Mouse (Mus musculus) midbrain, embryonic 16.5 days (tissue): ENCODE data around the gene Tmem14c. TPM values are rescaled to one million over a fixed set of nuclear protein-coding genes. Genes with fewer than 3 reads are reported as not detected.

Experiments used
- ATAC-seq: fragments of 200-750 bp; cut with Nextera tagmentation; 2 replicates; pipeline ENCODE4 v1.8.0; 2017; ENCODE audit warnings: moderate TSS enrichment
- H3K27ac ChIP-seq: fragments of 300-500 bp; sonication (generic); 2 replicates; pipeline ENCODE4 v1.5.1; 2014; ENCODE audit warnings: mild to moderate bottlenecking, low read length, mixed read lengths
- H3K27me3 ChIP-seq: fragments of 300-500 bp; sonication (generic); 2 replicates; pipeline ENCODE4 v1.6.1; 2014; ENCODE audit warnings: low read depth, low read length, mixed read lengths; ENCODE audit not compliant: control insufficient read depth, insufficient read depth
- H3K36me3 ChIP-seq: fragments of 300-500 bp; sonication (generic); 2 replicates; pipeline ENCODE4 v1.6.1; 2014; ENCODE audit warnings: mild to moderate bottlenecking, low read length, moderate library complexity, mixed read lengths; ENCODE audit not compliant: control insufficient read depth, insufficient read depth
- H3K4me1 ChIP-seq: fragments of 300-500 bp; sonication (generic); 2 replicates; pipeline ENCODE4 v1.6.1; 2014; ENCODE audit warnings: mild to moderate bottlenecking, low read length, mixed read lengths; ENCODE audit not compliant: control insufficient read depth, insufficient read depth
- H3K4me2 ChIP-seq: fragments of 300-500 bp; sonication (generic); 2 replicates; pipeline ENCODE4 v1.6.1; 2014; ENCODE audit warnings: mild to moderate bottlenecking, low read length, mixed read lengths
- H3K4me3 ChIP-seq: fragments of 300-500 bp; sonication (generic); 2 replicates; pipeline ENCODE4 v1.5.1; 2014; ENCODE audit warnings: low read depth, mild to moderate bottlenecking, low read length, moderate library complexity, mixed read lengths
- H3K9ac ChIP-seq: fragments of 300-500 bp; sonication (generic); 2 replicates; pipeline ENCODE4 v1.6.1; 2014; ENCODE audit warnings: low read depth, low read length, mixed read lengths
- H3K9me3 ChIP-seq: fragments of 300-500 bp; sonication (generic); replicated peaks from 2 replicates; pipeline ENCODE4 v1.6.1; 2014; ENCODE audit warnings: mild to moderate bottlenecking, low read length, mixed read lengths; ENCODE audit not compliant: control insufficient read depth, poor library complexity, severe bottlenecking
- WGBS: fragments of 180-500 bp; shearing (Covaris S2); extraction: QIAGEN DNeasy Blood & Tissue Kit; methylation state at CpG from one replicate; pipeline ENCODE4 v1.1.7; 2014; 5-methylcytosine and 5-hydroxymethylcytosine counted together
- polyA plus RNA-seq: library from polyadenylated mRNA; unstranded; fragments of >200 nt; fragmentation: Nextera tagmentation; extraction: Ambion mirVana; gene quantifications from 2 replicates; pipeline ENCODE4 v1.2.1, GENCODE M21; 2015

Gene Tmem14c
- polyA plus RNA-seq, 1 experiment from 2014 or later: 117 TPM

DNA sequence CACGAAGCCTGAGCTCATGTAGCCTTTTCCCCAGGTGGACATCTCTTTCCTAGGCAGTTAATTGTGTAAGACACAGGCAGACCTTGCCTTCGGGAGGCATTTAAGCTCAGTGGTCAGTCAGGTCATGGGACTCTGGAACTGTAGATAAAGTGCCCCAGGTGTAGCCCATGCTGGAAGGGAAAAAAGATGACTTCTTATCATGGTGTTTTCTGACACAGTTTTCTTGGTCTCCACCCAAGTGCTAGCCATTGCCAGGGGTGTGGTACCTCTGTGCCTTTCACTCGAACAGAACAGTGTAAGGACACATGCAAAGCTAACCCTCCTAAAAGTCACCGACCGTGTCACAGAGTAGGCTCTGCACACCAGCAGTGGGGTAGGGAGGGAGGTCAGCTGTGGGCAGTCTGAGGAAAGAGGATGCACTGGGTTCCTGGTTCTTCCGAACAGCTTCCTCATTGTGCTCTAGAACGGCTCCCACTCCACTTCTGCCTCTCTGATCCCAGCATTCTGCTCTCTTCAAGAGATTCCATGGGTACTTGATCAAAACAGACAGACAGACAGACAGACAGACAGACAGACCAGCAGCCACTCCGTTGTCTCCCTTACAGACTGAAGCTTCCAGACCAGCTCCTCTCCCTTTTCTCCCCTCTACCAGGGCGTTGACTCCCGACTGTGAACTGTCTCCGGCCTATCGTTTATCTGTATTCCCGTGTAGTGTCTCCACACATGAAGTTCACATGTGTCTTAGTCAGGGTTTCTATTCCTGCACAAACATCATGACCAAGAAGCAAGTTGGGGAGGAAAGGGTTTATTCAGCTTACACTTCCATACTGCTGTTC, 2.9 kb downstream of the Tmem14c start:
- Histone ChIP-seq H3K9ac (no peak overlapping the region), H3K4me1 (peaks cover 14% of the 10 kb centered on the region), H3K9me3 (no peaks in the 10 kb centered on the region; the same call in 1 of the 2 replicates), H3K4me2 (no peak overlapping the region), H3K27me3 (no peaks in the 10 kb centered on the region), H3K36me3 (0 out of 2 replicates have a peak, but pooled peaks cover 6% of the 10 kb centered on the region), H3K4me3 (no peak overlapping the region), H3K27ac (no peak overlapping the region)
- 93% methylated on average over 13 of the region's 13 CpGs for WGBS
- ATAC-seq: no peak

DNA sequence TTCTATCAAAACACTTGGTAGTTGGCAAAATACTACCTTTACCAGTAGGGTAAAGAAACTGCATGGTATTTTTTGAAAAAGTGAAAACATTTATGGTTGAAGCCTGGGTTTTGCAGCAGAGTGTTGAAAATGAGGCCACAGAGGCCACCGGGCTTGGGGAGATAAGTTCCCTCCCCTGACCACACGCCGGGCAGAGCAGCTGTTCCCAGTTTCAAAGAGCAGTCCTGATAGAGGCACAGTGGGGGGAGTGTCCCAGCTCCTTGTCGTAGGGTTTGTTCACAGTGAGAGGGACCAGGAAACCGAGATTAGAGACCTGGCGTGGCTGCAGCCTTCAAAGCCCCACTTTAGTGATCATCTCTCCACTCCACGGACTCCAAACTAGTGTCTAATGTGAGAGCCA, 4.4 kb downstream of the Tmem14c start:
- Histone ChIP-seq H3K36me3 (0 out of 2 replicates have a peak, but pooled peaks cover 6% of the 10 kb centered on the region), H3K27me3 (no peaks in the 10 kb centered on the region), H3K27ac (no peak overlapping the region), H3K4me1 (peaks cover 13% of the 10 kb centered on the region), H3K9ac (no peak overlapping the region), H3K9me3 (no peaks in the 10 kb centered on the region; the same call in 1 of the 2 replicates), H3K4me3 (no peak overlapping the region), H3K4me2 (no peak overlapping the region)
- no peak for ATAC-seq
- 64% methylated on average over 7 of the region's 7 CpGs for WGBS

DNA sequence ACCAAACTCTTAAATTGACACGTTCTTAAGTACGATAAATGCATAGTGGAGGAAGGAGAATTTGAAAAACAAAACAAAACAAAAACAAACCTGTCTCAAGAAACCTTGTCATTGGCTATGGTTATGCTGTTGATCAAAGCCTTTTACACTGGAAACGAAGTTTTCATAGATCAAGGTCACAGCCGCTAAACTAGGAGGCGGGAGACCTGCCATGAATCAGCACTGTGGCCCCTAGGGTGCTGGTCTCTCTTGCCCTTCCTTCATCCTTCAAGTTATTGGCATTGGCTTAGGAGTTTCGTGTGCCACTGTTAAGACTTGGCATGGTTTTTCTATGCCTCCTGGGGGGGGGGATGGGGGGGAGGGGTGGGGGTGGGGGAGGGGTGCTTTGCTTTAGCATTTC, 5.5 kb downstream of the Tmem14c start:
- 91% methylated on average over 6 of the region's 6 CpGs for WGBS
- Histone ChIP-seq H3K27me3 (no peaks in the 10 kb centered on the region), H3K4me2 (no peak overlapping the region), H3K4me1 (peaks cover 10% of the 10 kb centered on the region), H3K27ac (no peak overlapping the region), H3K9ac (no peak overlapping the region), H3K36me3 (0 out of 2 replicates have a peak, but pooled peaks cover 6% of the 10 kb centered on the region), H3K4me3 (no peak overlapping the region), H3K9me3 (no peaks in the 10 kb centered on the region; the same call in 1 of the 2 replicates)
- ATAC-seq: no peak

DNA sequence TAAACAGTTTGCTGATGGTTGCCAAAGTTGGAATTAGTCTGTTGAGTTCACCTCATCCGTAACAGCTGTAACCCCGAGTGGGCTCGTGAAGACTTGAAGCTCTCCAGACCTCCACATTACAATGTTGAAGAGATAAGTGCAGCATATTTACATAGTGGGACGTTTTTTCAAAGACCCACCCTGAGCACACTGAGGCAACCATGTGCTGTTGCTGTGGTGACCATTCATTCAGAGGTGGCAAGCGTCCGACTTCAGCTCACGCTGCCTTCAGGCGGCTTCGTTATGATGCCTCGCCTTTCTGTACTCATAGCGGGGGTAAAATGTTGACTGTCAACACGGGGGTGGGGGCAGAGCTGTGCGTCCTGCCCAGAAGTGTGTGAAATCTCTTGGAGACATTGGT, 6.0 kb downstream of the Tmem14c start:
- Histone ChIP-seq H3K4me2 (no peak overlapping the region), H3K4me3 (no peak overlapping the region), H3K27ac (no peak overlapping the region), H3K4me1 (peaks cover 6% of the 10 kb centered on the region), H3K36me3 (0 out of 2 replicates have a peak, but pooled peaks cover 6% of the 10 kb centered on the region), H3K27me3 (no peaks in the 10 kb centered on the region), H3K9me3 (no peaks in the 10 kb centered on the region; the same call in 1 of the 2 replicates), H3K9ac (no peak overlapping the region)
- WGBS: 90% methylated on average over 13 of the region's 13 CpGs
- ATAC-seq: no peak

DNA sequence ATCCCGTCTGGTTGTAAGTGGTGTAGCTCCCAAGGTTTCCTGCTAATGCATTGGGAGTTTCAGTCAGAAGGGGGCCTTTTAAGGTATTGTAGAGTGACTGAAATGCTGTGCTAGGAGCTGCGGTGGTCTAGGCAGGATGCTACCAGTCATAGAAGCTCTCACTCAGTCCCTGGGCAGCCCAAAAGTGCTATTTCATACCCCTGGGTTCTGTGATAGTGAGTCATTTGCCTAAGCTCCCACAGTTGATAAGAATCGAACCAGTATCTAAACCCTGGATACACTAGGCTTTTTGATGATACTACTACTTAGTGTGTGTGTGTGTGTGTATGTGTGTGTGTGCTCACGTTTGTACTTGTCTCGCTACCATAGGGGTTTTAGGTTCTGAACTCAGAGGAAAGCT, 14.0 kb downstream of the Tmem14c start:
- H3K4me3 ChIP-seq: no peak overlapping the region
- H3K27me3 ChIP-seq: no peaks in the 10 kb centered on the region
- H3K4me2 ChIP-seq: no peak overlapping the region
- H3K9ac ChIP-seq: no peak overlapping the region
- 85% methylated on average over 5 of the region's 5 CpGs for WGBS
- ATAC-seq: no peak
- no peaks in the 10 kb centered on the region for H3K9me3 ChIP-seq
- no peaks in the 10 kb centered on the region for H3K36me3 ChIP-seq
- no peaks in the 10 kb centered on the region for H3K4me1 ChIP-seq
- H3K27ac ChIP-seq: no peak overlapping the region

DNA sequence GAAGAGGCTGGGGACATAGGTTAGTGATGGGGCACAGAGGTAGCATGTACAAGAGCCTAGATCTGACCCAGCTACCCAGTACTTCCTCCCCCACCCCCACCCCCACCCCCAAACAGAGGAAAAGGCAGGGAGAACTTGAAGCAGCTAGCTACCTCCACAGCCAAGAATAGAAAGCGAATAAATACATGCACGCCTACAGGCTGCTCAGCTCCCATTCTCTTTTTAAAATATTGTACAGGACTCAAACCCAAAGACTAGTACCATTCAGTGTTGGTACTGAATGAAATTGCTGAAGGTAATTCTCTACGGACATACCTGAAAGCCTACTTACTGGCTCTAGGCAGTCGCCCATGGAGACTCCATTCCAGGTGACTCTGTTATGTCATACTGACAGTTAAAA, 26.4 kb downstream of the Tmem14c start:
- Histone ChIP-seq H3K4me2 (no peak overlapping the region), H3K9ac (no peak overlapping the region), H3K9me3 (no peaks in the 10 kb centered on the region), H3K27ac (no peak overlapping the region), H3K27me3 (no peaks in the 10 kb centered on the region; the same call in 1 of the 2 replicates), H3K4me3 (no peak overlapping the region), H3K4me1 (no peaks in the 10 kb centered on the region), H3K36me3 (no peaks in the 10 kb centered on the region)
- WGBS: 95% methylated on average over 4 of the region's 4 CpGs
- ATAC-seq: no peak

DNA sequence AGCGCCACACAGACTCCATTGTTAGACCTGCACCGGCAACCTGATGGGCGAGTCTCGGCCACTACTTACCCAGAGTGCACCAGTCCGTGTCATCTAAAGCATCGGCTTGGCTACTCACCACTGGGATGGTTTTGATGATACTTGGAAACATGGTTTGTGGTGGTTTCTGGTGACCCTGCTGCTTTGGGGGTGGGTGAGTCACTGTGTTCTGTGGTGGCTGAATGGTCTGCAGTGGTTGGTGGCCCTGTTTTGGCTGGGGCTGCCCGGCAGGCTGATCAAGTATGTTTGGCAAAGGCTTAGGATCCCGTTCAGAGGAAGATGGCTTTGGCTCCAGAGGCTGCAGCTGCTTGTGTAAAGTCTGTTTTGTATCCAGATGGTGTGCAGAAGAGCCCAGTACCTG, 29.8 kb downstream of the Tmem14c start:
- no peak overlapping the region for H3K4me2 ChIP-seq
- no peak overlapping the region for H3K27ac ChIP-seq
- H3K4me3 ChIP-seq: no peak overlapping the region
- H3K9me3 ChIP-seq: no peaks in the 10 kb centered on the region
- H3K27me3 ChIP-seq: no peaks in the 10 kb centered on the region; the same call in 1 of the 2 replicates
- no peak overlapping the region for H3K9ac ChIP-seq
- H3K4me1 ChIP-seq: no peaks in the 10 kb centered on the region
- ATAC-seq: no peak
- H3K36me3 ChIP-seq: no peaks in the 10 kb centered on the region
- 93% methylated on average over 8 of the region's 8 CpGs for WGBS

DNA sequence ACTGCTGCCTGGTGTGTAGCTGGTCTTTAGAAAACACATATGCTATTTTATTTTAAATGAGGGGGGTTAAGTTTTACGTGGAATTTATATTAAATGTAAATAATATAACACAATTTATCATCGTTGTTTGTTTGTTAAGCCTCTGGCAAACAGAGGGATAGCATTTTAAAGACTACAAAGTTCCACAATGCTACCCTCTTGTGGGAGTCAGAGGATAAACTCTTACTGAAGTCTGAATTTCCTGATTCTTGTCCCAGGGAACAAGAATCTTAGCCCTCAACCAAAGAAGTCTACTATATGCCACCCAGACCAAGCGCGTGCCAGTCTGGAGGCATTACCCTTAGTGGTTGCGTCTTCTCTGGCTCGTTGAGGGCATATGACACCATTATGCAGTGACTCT, 31.2 kb downstream of the Tmem14c start:
- Histone ChIP-seq H3K36me3 (no peaks in the 10 kb centered on the region), H3K4me3 (no peak overlapping the region), H3K4me1 (0 out of 2 replicates have a peak, but pooled peaks cover 2% of the 10 kb centered on the region), H3K4me2 (no peak overlapping the region), H3K9ac (no peak overlapping the region), H3K9me3 (no peaks in the 10 kb centered on the region), H3K27ac (no peak overlapping the region), H3K27me3 (no peaks in the 10 kb centered on the region; the same call in 1 of the 2 replicates)
- WGBS: 89% methylated on average over 6 of the region's 6 CpGs
- no peak for ATAC-seq

DNA sequence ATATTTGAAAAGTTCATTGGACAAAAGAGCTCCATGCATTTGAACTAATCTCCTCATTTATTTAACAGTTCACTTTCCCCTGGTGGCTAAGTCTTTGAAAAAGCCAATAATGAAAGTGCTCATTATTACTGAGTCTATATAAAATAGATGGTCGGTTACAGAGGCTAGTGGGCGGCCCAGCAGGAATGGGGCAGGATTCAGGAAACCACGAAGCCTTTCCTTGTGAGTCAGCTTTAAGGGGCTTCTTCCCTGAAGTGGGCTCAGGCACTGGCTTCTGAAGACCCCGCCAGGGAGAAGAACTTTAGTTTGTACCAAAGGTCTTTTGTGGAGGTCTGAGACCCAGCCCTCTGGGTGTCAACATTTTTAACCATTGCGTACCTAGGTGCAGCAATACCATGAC, 35.9 kb downstream of the Tmem14c start:
- no peak overlapping the region for H3K4me2 ChIP-seq
- H3K9ac ChIP-seq: no peak overlapping the region
- no peaks in the 10 kb centered on the region; the same call in 1 of the 2 replicates for H3K27me3 ChIP-seq
- no peaks in the 10 kb centered on the region for H3K9me3 ChIP-seq
- no peak overlapping the region for H3K4me3 ChIP-seq
- 23% methylated on average over 5 of the region's 5 CpGs for WGBS
- ATAC-seq: no peak
- H3K36me3 ChIP-seq: no peaks in the 10 kb centered on the region
- H3K4me1 ChIP-seq: 0 out of 2 replicates have a peak, but pooled peaks cover 2% of the 10 kb centered on the region
- H3K27ac ChIP-seq: no peak overlapping the region
